Mouse (Mus musculus): ENCODE data around the gene Tsen2.

Tsen2 gene

DNA sequence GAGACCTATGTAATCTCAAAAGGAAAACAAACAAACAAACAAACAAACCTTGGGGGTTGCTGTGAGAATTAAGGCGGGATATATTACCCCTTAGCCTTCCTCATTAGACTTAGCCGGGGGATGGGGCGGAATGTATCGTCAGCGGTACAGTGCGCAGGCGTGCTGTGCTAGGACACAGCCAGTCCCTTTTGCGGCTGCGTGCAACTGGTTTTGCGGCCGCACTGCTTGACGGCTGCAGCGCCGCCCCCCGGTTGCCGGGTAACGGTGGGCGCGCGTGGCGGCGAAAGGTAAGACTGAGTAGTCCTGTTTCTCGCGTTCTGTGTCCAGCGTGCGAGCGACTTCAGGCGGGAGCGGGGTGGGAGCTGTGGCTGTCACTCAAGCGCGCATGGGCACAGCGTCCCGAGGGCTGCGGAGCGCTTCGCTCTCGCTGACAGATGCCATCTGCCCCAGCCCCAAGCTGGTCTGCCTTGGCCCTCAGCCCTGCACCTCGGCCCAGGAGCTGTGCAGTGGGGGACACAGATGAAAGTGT is at the start of gene Tsen2:
Gene Tsen2 (plus strand): TSS at position 223 of the 529 bp plus-strand sequence.
- DNase-seq (ENCODE audit: low spot score), result peak; percentile 88

DNA sequence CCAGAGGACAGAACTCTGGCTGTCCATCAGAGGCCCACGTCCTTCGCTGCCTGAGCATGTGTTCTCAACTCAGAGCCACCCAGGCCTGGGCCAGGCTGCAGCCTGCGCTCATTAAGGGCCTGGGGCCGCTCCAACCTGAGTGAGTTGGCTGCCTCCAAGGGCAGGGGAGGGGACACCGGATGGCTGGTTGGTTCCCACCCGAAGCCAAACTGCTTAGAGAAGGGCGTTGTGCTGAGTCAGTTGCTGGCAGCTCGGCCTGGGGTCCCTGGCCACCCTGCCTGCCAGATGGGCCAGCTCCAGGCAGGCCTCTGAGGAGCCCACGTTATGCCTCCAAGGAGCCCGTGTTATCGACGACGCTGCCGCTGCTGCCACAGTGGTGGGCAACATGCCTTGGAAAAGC is 44.9 kb upstream of the Tsen2 start:
- DNase-seq (ENCODE audit: low spot score), result no peak

DNA sequence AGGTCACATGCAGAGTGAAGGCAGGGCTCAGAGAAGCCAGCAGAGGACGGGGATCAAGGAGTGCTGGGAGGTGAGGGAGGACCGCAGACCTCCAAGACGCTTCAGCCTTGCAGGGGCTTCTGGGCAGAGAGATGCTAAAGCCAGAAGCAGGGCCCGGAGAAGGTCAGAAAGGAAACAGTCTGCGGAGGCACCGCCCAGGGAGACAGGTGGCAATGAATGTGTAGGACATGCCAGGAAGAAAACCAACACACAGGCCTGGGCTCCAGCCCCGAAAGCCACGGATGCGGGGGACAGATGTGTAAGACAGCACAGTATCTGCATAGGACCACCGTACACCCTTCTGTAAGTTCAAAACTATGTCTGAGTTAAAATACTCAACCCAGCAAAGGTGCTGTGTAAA is 44.2 kb upstream of the Tsen2 start:
- no peak for DNase-seq (ENCODE audit: low spot score)

DNA sequence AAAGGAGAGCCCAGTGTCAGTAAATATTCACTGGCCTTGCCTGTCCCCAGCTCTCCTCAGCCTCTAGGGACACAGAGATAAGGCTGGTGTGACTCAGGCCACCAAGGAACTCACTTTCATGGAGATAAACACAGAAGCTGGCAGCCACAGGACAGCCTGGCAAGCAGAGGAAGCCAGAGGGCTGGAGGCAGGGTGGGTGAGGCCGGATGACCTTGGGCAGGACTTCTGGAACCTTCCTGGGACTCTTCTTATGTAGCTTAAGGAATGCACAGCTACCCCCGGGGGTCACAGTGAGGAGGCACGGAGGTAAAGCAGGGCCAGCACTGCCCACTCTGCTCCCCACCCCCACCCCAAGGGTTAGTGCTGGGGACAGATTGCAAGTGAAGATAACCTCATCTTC is 43.3 kb upstream of the Tsen2 start:
- DNase-seq (ENCODE audit: low spot score), result no peak

DNA sequence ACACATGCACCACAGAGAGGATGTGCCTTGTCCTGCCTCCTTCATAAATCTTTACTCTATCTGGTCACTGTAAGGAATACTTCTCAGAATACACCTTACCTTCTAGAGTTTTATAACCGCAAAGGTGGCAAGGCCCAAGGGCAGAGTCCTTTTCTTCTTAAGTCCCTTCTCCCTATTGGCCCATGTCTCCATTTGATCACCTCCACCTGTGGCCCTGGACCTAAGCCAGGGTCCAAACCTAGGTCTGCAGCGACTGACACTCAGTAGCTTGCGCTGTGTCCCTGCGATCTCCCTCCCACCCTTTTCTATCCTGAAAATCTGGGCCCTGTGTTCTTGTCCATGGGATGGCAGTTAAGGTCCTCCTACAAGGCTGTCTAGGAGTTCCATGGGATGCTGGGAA is 41.4 kb upstream of the Tsen2 start:
- no peak for DNase-seq (ENCODE audit: low spot score)

DNA sequence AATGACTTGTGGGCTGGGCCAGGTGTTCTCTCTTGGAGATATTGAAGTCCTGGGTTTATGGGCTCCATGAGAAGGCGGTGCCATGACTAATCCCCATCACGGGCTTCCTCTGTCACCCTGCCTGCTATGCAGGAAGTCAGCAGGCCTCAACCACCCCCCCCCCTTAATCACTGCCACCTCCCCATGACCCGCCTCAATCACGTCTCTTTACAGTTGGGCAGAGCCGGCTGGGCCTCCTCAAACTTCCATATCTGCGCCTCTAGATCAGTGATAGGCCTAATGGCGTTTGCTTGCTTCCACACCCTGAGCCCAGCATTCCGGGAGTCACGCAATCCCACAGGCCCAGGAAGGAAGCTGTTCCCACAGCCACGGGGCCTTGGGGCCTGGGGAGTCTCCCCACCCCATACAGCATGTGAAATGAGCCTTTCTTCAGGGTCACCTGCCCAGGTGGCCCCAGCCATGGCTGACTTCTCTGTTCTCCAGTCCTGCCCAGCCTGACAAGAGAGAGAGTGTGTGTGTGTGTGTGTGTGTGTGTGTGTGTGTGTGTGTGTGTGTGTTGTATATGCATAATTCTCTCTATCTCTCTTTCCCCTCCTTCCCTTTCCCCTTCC is 40.8 kb upstream of the Tsen2 start:
- DNase-seq (ENCODE audit: low spot score), result no peak

DNA sequence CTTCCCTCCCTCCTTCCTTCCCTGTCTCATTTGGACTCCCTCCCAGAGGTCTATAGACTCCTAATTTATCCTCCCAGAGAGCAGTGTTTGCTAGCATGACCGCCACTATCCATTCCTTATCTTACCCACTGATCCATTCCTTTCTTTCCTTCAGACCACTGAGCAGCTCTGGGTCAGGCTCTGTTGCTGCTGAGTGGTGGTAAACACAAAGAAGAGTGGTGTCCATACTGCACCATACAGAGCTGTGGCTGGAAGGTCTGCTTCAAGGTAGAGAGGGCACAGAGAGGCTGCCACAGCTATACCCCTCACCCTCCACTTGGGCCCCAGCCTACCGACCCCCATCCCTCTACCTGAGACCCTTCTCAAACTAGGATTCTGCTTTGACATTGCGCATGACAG is 40.3 kb upstream of the Tsen2 start:
- no peak for DNase-seq (ENCODE audit: low spot score)

DNA sequence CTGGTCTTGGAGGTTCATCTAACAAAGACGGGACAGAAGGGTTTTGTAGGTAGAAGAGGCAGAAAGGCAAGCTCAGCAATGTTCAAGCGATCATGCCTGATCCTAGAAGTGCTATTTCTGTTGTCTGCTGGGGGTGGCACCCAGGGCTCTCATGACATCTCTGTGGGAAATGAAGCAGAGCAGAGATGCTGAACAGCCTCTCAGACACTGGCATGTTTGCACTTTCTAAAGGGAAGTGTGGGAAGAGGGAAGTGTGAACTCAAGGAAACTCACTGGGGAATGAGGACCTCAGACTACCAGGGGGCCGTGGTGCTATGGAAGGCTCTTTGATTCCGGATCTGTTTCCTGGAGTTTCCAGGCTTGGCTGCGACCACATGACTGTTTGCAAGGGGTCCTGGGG is 39.5 kb upstream of the Tsen2 start:
- no peak for DNase-seq (ENCODE audit: low spot score)

DNA sequence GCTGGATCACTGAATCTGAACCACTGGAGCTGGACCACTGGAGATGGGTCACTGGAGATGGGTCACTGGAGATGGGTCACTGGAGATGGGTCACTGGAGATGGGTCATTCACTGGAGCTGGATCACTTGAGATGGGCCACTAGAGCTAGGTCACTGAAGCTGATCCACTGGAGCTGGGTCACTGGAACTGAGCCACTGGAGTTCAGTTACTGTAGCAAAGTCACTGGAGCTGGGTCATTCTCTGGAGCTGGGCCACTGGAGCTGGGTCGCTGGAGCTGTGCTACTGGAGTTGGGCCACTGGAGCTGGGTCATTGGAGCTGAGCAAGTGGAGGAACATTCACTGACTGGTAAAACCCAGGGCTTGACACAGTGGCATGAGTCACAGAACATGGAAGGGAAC is 38.0 kb upstream of the Tsen2 start:
- DNase-seq (ENCODE audit: low spot score), result no peak

DNA sequence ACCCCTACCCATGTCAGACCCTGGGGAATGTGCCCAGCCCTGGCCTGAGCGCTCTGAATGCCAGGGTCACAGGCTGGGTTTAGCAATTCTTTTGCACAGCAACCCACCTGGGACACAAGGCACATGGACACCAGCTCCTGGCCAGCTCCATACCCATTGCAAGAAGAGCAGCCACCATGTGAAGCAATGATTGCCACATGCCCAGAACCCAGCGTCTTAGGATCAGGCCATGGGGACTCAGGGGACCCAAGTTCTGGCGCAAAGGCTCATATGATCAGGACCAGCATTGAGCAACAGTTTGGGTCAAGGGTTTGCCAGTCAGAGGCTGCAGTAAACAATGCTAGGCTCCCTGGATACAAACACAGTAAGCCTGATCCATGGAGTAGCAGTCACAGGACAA is 33.0 kb upstream of the Tsen2 start:
- DNase-seq (ENCODE audit: low spot score), result no peak

DNA sequence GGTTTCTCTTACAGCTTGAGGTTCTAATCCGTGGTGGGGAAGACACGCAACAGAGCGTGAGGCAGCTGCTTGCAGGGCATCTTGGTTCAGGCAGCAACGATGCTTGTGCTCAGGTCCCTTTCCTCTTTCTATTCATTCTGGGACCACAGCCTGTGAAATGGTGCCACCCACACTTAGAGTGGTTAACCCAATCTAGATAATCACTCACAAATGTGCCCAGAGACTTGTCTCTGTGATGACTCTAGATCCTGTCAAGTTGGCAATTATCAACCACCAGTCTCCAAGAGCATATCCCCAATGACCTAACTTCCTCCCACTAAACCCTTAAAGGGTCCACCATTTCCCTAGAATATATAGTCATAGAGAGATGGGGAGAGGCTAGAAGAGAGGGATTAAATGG is 31.3 kb upstream of the Tsen2 start:
- no peak for DNase-seq (ENCODE audit: low spot score)

DNA sequence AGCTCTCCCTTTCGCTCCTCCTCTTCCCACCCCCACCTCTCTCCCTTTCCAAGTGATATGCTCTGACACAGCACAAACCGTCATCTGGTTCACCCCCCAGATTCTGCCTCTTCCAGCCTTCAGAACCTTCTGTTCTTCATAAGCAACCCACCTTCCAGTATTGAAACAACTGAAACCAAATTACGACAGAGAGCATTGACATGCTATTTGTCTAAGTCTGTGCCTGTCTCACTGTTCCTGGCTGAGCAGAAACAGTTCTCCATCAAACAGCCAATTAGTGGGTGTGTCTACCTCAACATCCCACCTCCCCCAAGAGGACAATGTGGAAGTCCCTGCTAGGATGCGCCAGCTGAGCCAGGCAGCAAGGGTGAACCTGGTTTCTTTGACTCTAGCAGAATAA is 26.6 kb upstream of the Tsen2 start:
- DNase-seq (ENCODE audit: low spot score), result no peak

DNA sequence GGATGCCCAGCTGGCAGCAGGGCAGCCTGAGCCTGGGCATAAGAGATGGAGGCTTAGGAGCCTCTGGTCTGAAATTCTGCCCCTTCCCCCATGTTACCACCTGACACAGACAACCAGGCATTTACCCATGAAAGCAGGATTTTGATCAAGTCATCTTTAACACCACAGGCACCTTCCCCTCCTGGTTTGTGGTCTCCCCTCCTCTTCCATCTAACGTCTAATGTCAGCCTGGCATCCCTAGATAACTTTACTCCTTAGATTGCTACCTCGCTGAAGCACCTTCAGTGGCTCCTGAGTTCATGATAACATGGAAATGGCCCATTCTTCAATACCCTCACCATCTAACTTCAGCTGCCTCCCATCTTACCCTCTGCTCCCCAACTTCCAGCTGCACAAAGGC is 26.1 kb upstream of the Tsen2 start:
- no peak for DNase-seq (ENCODE audit: low spot score)

DNA sequence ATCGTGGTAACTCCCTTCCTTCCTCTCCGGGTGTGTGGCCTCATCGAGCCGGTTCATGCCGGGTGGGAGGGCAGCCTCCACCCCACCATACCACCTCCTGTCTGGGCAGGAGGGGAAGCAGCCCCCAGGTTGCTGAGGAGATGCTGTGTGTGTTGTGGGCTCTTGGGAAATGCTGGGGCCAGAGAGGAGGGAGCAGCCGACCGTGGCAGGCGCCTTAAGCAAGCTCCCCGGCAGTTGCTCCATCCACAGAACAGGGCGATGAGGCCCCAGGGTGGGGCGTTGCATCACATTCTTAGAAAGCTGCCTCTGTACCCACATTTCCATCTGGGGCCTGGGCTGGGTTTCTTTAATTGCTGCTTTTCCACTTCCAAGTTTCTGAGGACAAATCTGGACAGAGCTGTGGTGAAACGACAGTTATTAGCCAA is 25.2 kb upstream of the Tsen2 start:
- DNase-seq (ENCODE audit: low spot score), result no peak

DNA sequence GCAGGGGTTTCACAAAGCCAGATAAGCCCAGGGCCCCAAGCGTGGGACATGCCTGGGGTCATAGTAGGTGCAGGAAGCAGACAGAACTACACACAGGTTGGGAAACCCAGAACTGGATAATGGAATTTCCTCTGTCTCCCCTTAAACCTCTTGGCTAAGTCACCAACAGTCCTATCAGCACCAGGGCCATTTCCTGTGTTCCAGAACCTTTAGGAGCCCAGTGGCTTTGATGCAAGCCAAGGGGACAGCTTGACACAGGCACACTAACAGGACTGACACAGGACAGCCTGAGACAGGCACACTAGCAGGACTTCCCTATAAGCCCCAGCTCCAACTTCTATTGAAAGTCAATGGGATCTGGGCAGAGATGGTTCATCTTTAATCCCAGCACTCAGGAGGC is 22.5 kb upstream of the Tsen2 start:
- no peak for DNase-seq (ENCODE audit: low spot score)

DNA sequence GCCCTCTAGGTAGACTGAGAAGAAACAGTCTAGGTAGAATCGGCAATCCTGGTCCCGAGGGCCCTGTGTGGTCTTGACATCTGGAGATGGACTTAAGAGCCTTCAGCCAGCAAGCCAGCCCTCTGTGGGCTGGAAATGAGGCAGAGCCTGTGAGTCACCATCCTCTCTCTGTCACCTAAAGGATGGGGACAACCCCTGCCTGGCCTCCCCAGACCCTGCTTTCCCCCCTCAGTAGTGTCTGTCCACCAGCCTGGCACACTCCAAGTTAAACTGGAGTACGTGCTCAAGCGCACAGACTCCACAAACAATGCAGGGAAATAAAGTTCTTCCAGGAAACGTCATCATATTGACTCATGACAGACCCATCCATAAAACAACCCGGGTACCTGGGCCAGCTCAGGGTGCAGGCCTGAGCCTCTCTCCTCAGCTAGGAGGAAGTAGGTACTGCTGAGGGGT is 21.7 kb upstream of the Tsen2 start:
- DNase-seq (ENCODE audit: low spot score), result no peak

DNA sequence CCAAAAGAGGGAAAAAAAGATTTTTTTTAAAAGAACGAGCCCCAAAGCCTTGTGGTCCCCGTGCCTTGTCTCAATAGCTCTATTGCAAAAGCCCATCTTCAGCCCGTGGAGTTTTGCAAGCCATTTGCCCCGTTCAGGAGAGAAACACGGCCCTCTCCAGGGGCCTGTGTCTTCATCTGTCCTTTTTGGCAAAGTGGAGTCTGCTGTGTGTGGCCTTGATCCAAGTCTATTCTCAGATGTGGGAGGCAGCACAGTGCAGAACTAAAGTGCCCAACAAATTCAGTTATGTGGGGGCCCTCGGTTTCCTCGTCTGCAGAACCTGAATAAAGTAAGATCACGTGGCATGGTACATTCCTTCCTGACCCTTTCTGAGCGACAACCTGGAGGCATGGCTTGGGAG is 21.3 kb upstream of the Tsen2 start:
- no peak for DNase-seq (ENCODE audit: low spot score)

DNA sequence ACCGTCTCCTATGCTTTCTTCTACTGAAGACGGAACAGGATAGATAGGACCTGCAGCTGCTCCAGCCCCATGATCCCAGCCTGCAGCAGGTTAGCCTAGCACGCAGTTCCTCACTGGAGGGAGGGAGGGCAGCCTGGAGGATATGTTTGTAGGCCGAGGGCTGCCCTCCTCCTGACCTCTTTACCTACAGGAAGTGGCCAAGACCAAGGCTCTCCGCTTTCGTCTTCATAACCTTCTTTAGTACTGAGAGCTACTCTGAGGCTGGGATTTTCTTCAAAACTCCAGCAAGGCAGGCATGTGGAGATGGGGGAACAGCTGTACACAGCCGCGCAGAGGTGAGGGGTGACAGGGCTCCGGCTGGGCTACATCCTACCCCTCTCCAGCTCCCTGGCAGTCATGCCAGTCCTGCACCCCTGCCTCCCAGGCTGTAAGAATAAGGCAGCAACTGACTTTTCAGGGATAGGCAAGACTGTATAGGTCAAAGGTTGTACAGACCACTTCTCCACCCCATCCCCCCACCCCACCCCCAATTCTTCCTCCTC is 19.9 kb upstream of the Tsen2 start:
- no peak for DNase-seq (ENCODE audit: low spot score)

DNA sequence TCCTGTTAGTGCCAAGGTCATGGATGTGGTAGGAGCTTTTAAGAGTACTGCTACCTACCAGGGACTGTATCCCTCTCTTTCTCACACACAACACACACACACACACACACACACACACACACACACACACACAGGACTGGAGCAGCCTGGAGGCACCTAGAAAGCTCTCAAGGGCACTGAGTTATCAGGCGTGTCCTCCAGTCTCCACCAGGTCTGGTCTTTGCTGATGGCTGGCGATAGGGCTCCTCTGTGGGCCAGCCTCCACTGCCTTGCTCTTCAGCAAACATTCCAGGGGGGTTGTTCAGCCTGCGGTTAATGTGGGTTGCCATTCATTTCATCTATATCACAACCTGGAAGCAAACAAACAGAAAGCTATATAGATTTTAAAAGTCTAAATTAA is 17.0 kb upstream of the Tsen2 start:
- DNase-seq (ENCODE audit: low spot score), result no peak

DNA sequence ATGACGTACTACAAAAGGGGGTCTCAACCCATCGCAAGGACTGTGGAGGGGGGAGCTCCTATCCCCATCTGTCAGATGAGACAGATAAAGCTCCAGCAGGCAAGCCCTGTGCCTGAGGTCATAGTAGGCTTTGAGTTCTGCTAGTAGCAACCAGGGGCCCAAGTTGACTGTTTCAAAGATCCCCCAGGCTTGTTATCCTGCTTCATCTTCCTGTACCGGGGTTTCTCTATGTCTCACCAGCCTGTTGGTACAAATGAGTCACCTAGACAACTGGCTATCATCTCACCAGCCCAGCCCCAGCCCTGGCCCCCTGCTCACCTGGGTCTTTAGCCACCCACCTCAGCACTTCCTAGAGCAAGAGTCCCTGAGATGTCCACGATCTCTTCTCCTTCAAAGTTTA is 16.1 kb upstream of the Tsen2 start:
- DNase-seq (ENCODE audit: low spot score), result no peak

DNA sequence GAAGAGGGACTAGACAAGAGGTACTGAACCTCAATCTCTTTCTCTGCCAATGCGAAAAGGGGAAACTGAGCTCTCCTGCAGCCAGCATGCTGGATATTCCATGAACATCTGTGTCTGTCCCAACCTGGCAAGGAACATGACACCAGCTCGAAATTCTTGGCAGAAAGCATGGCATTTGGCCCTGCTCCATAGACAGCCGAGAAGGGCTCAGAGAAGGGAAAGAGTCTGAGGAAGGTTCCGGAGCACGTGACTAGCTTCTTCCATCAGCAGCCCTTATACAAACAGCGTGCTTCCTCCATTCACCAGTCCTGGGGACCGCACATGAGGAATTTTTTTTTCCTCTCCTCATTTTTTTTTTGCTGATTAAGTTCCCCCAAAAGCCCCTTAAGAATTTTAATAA is 9.8 kb upstream of the Tsen2 start:
- DNase-seq (ENCODE audit: low spot score), result no peak

DNA sequence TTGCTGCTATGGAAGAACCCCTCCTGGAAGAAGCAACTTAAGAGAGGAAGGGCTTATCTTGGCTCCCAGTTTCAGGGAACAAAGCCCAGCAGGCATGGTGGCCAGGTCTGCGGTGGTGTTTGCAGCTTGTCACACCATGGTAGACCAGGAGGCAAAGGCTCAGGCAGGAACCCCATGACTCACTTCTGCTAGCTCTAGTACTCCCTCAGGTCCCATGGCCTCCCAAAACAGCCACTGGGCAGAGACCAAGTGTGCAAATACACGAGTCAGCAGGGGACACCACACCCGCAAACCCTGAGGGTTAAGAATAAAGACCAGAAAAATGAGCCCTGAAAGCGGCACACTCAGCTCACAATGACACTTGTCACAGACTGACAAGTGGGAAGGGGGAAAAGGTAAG is 8.3 kb upstream of the Tsen2 start:
- DNase-seq (ENCODE audit: low spot score), result no peak

DNA sequence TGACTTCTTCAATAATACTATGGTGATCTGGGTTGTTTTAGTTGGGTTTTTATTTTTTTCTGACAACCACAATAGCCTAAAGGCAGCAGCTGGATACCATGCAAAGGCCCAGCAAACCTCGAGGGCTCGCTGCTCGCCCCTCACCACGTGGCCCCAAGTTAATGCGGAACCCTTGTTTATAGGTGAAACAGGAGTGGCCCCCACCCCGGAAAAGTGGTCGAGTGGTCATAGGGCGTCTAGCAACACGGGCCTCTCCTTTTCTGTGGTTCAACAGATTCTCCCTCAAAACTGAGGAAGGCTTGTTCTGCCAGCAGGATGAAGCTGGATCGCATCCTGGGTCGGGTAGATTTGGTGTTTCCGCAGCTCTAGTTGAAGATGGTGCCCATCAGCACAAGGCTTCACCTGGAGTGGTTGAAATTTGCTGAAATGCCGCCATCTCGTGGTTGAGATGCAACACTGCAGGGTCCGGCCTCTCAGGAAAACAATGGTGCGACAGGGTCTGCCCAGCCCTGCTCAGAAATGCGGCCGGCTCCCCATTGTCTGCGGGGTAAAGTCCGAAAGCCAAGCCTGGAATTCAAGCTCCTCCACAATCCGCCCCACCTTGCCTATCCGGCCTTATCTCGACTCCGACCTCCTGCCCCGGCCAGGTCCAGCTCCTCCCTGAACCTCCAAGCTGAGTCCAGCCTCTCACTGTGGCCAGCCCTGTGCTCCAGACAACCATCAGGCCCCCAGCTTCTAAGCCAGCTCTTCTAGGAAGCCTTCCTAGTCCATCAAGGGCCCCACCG is 5.6 kb upstream of the Tsen2 start:
- DNase-seq (ENCODE audit: low spot score), result peak; percentile 40
